Mouse (Mus musculus): ENCODE results near the gene Dtd2.

GRCm38 (mm10) chr12:51974381-51974780 lies 31.9 kb downstream of the Dtd2 start:
- TF ChIP-seq POLR2A (IDR thresholded peaks at IDR 0.05; ENCODE audit: control insufficient read depth, low read depth, low read length) (no peak), CTCF (IDR thresholded peaks at IDR 0.05; ENCODE audit: control insufficient read depth, insufficient read depth, insufficient replicate concordance, low read depth, low read length) (no peak)

Measured in testis, adult 2 months (tissue).